Mouse (Mus musculus): ENCODE results near the gene Mpped2. TPM values are rescaled to one million over a fixed set of nuclear protein-coding genes. Genes with fewer than 3 reads are reported as not detected.

Gene Mpped2
- polyA plus RNA-seq, 1 experiment from 2014 or later = 165 TPM

GRCm38 (mm10) chr2:106753703-106754102 is 60.6 kb downstream of the Mpped2 start:
- peaks cover 26% of the 10 kb centered on the region for H3K4me1 ChIP-seq
- ATAC-seq (ENCODE audit: low FRiP score) = no peak
- 85% methylated on average over 5 of the region's 5 CpGs for WGBS

DNA sequence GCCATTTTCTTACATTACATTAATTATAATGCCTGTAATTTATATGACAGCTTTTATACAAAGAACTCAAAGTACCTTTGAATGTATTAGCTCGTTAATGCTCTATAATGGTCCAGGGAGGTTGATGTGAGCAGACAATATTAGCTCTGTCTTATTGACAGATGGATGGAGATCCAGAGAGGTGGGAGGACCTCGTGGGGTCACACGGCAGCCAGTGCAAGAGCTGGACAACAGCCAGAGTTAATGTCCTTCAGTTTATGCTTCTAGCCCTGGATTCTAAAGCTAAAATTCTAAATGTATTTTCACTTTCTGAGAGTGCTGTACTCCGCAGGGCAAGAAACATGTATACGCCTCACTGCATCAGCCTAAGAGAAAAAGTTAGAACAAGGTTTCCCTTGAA is 61.6 kb downstream of the Mpped2 start:
- 59% methylated on average over 5 of the region's 5 CpGs for WGBS
- H3K27me3 ChIP-seq = no peaks in the 10 kb centered on the region
- H3K9me3 ChIP-seq = no peaks in the 10 kb centered on the region
- no peak overlapping the region for H3K4me3 ChIP-seq (replicated peaks)
- H3K36me3 ChIP-seq (replicated peaks) = peaks cover 3% of the 10 kb centered on the region; the same call in 1 of the 2 replicates
- ATAC-seq (ENCODE audit: low FRiP score) = no peak
- H3K4me2 ChIP-seq = no peak overlapping the region
- no peak overlapping the region for H3K9ac ChIP-seq
- H3K27ac ChIP-seq = no peak overlapping the region
- peaks cover 26% of the 10 kb centered on the region for H3K4me1 ChIP-seq

More at GRCm38 (mm10) chr2:106753703-106754102, 60.6 kb downstream of the Mpped2 start:
- Histone ChIP-seq H3K27ac (no peak overlapping the region), H3K9ac (no peak overlapping the region), H3K4me3 (replicated peaks) (no peak overlapping the region), H3K36me3 (replicated peaks) (peaks cover 3% of the 10 kb centered on the region; the same call in 1 of the 2 replicates), H3K4me2 (no peak overlapping the region), H3K9me3 (no peaks in the 10 kb centered on the region), H3K27me3 (no peaks in the 10 kb centered on the region)

- peak; percentile 59 for ATAC-seq (ENCODE audit: low FRiP score)
- Histone ChIP-seq H3K36me3 (replicated peaks) (no peaks in the 10 kb centered on the region), H3K4me2 (no peak overlapping the region), H3K4me1 (peaks cover 16% of the 10 kb centered on the region), H3K27me3 (no peaks in the 10 kb centered on the region), H3K4me3 (replicated peaks) (no peak overlapping the region), H3K27ac (no peak overlapping the region), H3K9ac (no peak overlapping the region), H3K9me3 (no peaks in the 10 kb centered on the region)
- 33% methylated on average over 13 of the region's 13 CpGs for WGBS
These were observed 63.5 kb downstream of the Mpped2 start for GRCm38 (mm10) chr2:106756354-106757103.

- H3K4me3 ChIP-seq (replicated peaks) = no peak overlapping the region
- no peaks in the 10 kb centered on the region for H3K27me3 ChIP-seq
- no peaks in the 10 kb centered on the region; the same call in 1 of the 2 replicates for H3K9me3 ChIP-seq
- no peak overlapping the region for H3K27ac ChIP-seq
- no peak for ATAC-seq (ENCODE audit: low FRiP score)
- no peak overlapping the region for H3K9ac ChIP-seq
- peaks cover 8% of the 10 kb centered on the region; the same call in 1 of the 2 replicates for H3K36me3 ChIP-seq (replicated peaks)
- 91% methylated on average over 8 of the region's 8 CpGs for WGBS
- H3K4me2 ChIP-seq = no peak overlapping the region
- H3K4me1 ChIP-seq = no peaks in the 10 kb centered on the region
These were observed 69.9 kb downstream of the Mpped2 start for GRCm38 (mm10) chr2:106762920-106763319.

- Histone ChIP-seq H3K36me3 (replicated peaks) (peaks cover 12% of the 10 kb centered on the region), H3K27ac (no peak overlapping the region), H3K9me3 (no peaks in the 10 kb centered on the region; the same call in 1 of the 2 replicates), H3K4me1 (peaks cover 4% of the 10 kb centered on the region; the same call in 1 of the 2 replicates), H3K27me3 (no peaks in the 10 kb centered on the region), H3K9ac (no peak overlapping the region), H3K4me2 (no peak overlapping the region), H3K4me3 (replicated peaks) (no peak overlapping the region)
- WGBS = 85% methylated on average over 12 of the region's 12 CpGs
- ATAC-seq (ENCODE audit: low FRiP score) = no peak
These were observed 76.2 kb downstream of the Mpped2 start for GRCm38 (mm10) chr2:106769236-106769635.

GRCm38 (mm10) chr2:106772643-106773042 is 79.6 kb downstream of the Mpped2 start:
- peaks cover 7% of the 10 kb centered on the region; the same call in 1 of the 2 replicates for H3K36me3 ChIP-seq (replicated peaks)
- no peak overlapping the region for H3K27ac ChIP-seq
- no peak overlapping the region for H3K9ac ChIP-seq
- WGBS = 50% methylated on average over 5 of the region's 5 CpGs
- H3K27me3 ChIP-seq = no peaks in the 10 kb centered on the region
- no peak overlapping the region for H3K4me3 ChIP-seq (replicated peaks)
- H3K4me2 ChIP-seq = no peak overlapping the region
- peaks cover 4% of the 10 kb centered on the region; the same call in 1 of the 2 replicates for H3K4me1 ChIP-seq
- no peaks in the 10 kb centered on the region for H3K9me3 ChIP-seq
- ATAC-seq (ENCODE audit: low FRiP score) = no peak

DNA sequence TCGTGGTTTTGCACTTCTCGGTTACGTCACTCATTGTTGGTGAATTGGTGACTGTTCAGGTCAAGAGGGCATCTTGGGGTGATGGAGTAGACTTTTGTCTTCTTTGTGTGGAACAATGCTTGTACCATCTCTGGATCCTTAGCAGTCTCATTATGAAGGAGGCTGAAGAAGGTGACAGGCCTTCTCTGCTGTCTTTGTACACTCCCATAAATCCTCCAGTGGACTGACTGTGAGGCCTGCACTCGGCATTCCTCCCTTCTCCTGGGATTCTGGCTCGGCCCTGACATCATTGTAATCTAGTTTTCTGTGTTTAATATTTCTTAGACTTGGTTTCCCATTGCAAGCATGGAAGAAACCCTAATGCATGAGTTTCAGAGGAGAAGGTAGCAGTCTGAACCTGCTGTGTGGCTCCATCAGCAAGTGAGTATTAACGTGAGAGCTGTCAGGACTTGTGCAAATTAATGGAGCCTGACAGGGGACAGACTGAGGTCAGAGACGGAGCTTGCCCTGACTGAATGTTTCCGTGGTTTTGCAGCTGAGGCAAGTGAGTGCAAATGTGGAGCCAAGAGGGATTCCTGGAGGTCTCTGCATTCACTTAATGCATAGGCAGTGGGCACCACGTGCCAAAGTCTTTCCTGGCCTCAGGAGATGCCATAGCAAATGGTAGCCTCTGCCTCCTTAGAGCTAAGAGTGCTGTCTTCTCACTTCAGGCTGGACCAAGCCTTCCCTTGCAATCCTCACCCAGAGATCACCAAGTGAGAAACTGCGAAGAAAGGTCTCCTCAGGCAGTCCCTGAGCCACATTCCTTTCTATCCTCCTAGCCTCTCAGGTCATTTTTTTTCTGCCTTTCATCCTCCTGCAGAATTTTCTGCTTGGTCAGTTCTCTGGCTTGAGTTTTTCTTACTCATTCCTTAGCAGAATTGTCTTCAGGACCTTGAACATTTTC is 81.5 kb downstream of the Mpped2 start:
- Histone ChIP-seq H3K9me3 (no peaks in the 10 kb centered on the region), H3K27me3 (no peaks in the 10 kb centered on the region), H3K27ac (no peak overlapping the region), H3K4me2 (no peak overlapping the region), H3K4me1 (peaks cover 2% of the 10 kb centered on the region; the same call in 1 of the 2 replicates), H3K36me3 (replicated peaks) (peaks cover 7% of the 10 kb centered on the region; the same call in 1 of the 2 replicates), H3K9ac (no peak overlapping the region), H3K4me3 (replicated peaks) (no peak overlapping the region)
- no peak for ATAC-seq (ENCODE audit: low FRiP score)
- WGBS = 67% methylated on average over 10 of the region's 10 CpGs

DNA sequence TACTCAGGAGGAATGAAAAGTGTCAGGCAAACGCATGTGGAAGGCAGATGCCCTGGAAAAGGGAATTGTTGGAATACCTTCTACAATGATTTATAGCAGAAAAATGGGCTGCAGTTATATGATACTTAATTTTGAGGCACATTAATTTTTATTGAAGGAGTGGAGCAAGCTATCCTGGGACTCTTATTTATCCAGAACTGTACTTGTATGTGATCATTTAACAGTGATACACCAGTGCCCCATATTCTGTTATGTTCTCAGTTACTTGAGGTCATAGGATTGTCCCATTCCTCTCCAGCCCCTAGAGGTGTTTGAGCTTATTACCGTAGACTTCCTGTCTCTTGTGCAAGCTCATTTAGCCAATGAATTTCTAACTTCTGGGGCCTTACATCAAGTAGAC is 82.9 kb downstream of the Mpped2 start:
- Histone ChIP-seq H3K4me1 (peaks cover 3% of the 10 kb centered on the region), H3K36me3 (replicated peaks) (peaks cover 7% of the 10 kb centered on the region; the same call in 1 of the 2 replicates), H3K4me2 (no peak overlapping the region), H3K9ac (no peak overlapping the region), H3K27ac (no peak overlapping the region), H3K4me3 (replicated peaks) (no peak overlapping the region), H3K27me3 (no peaks in the 10 kb centered on the region), H3K9me3 (no peaks in the 10 kb centered on the region)
- 91% methylated on average over 2 of the region's 2 CpGs for WGBS
- ATAC-seq (ENCODE audit: low FRiP score) = no peak

DNA sequence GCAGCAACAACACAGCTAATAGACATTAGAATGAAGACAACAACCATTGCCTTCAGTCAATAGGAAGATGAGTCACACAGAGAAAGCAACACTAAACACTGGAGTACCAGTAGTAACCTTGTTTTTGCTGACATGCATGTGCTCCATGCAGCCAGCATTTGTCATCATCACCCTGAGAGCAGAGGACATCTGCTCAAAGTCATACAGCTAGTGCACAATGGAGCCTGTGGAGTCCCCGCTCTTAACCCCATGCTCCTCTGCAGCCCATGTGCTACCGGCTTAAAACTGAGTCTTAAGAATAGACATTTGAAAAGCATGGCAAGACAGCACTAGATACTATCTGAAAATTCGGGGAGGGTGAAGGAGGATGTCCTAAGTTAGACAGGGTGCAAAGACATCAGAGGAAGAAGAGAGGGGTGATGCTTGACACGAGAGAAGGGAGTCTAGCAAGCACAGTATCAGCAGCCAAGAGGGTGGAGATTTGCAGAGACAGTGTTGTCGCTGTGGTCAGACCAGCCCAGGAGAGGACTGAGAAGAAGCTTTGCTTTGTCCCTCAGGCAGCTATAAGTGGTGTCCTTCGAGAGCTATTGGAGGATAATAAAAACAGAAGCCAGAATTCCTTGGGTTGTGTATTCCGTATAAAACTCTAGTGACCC is 85.9 kb downstream of the Mpped2 start:
- Histone ChIP-seq H3K27ac (no peak overlapping the region), H3K9me3 (no peaks in the 10 kb centered on the region), H3K4me2 (no peak overlapping the region), H3K4me1 (peaks cover 28% of the 10 kb centered on the region), H3K27me3 (no peaks in the 10 kb centered on the region), H3K36me3 (replicated peaks) (0 out of 2 replicates have a peak, but pooled peaks cover 3% of the 10 kb centered on the region), H3K4me3 (replicated peaks) (no peak overlapping the region), H3K9ac (no peak overlapping the region)
- WGBS = 91% methylated on average over 7 of the region's 7 CpGs
- no peak for ATAC-seq (ENCODE audit: low FRiP score)

GRCm38 (mm10) chr2:106781181-106782179 is 88.4 kb downstream of the Mpped2 start:
- H3K4me3 ChIP-seq (replicated peaks) = no peak overlapping the region
- H3K9ac ChIP-seq = no peak overlapping the region
- peaks cover 11% of the 10 kb centered on the region; the same call in 1 of the 2 replicates for H3K36me3 ChIP-seq (replicated peaks)
- H3K9me3 ChIP-seq = no peaks in the 10 kb centered on the region
- 67% methylated on average over 26 of the region's 26 CpGs for WGBS
- no peak for ATAC-seq (ENCODE audit: low FRiP score)
- no peaks in the 10 kb centered on the region for H3K27me3 ChIP-seq
- peak overlapping the region; percentile 46 for H3K27ac ChIP-seq
- H3K4me2 ChIP-seq = no peak overlapping the region
- peaks cover 28% of the 10 kb centered on the region for H3K4me1 ChIP-seq

DNA sequence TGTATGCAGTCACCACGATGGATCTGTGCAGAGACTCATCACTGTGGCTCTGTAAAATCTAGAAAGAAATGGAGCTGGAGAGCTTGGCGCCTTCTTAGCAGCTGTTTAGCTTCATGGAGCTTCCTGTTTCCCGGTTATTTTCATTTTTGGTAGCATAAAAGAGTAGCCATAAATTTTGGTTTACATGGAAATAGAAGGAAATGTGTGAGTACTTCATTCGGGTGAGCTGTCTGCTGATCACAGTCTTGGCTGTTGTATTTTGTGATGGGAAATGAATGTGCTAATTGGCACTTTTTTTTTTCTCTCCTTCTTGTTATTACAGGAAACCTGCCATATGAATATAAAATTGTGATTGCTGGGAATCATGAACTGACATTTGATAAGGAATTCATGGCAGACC is 90.2 kb downstream of the Mpped2 start:
- ATAC-seq (ENCODE audit: low FRiP score) = no peak
- Histone ChIP-seq H3K36me3 (replicated peaks) (peaks cover 8% of the 10 kb centered on the region; the same call in 1 of the 2 replicates), H3K9ac (no peak overlapping the region), H3K9me3 (no peaks in the 10 kb centered on the region), H3K27ac (no peak overlapping the region), H3K4me1 (peaks cover 30% of the 10 kb centered on the region), H3K27me3 (no peaks in the 10 kb centered on the region), H3K4me2 (no peak overlapping the region), H3K4me3 (replicated peaks) (no peak overlapping the region)
- WGBS = 75% methylated on average over 4 of the region's 4 CpGs
